Mouse (Mus musculus) gastrocnemius, adult 8-10 months (tissue): ENCODE measurements around the gene Neurl1a. TPM values are rescaled to one million over a fixed set of nuclear protein-coding genes. Genes with fewer than 3 reads are reported as not detected.
A peak's percentile ranks its signal among the peaks of the same experiment; 100 is the strongest.

Experiments used
- DNase-seq, 2 experiments: peaks; one replicate each; pipeline ENCODE4 v3.0.0; 2022; ENCODE audit warnings: low spot score in 2 of 2
- microRNA-seq: library from miRNA; unstranded; fragments of <30 nt; microRNA quantifications from one replicate; pipeline ENCODE4 v1.2.0, GENCODE M21; 2022
- total RNA-seq, 4 experiments: library from RNA; stranded (reverse); gene quantifications; 2 replicates each; pipeline ENCODE4 v1.2.4; 2022

Neurl1a gene
- total RNA-seq, 4 experiments from 2014 or later: 127 to 155 (median 146) TPM

DNA sequence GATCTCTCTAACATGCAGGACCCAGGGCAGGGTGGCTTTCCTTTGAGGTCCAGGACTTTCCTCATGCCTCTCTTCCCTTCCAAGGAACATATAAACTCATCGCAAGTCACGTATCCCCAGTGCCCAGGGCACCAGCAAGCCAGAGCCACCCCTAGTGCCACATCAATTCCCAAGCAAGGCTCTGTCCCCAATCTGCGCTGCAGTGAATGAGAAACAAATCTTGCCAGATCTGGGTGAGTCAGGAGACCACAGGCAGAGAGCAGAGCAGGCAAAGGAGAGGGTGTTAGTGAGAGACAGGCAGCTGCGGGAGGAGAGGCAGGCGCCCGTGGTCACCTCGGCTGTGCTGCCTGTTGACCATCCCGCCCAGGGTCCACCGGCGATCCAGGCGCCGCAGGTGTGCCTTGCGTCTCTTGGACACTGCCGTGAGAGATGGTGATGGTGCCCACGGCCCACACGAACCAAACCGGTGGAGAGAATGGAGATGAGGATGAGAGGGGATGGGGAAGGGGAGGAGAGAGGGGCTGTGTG, 104.1 kb downstream of the Neurl1a start:
- no peak for DNase-seq

DNA sequence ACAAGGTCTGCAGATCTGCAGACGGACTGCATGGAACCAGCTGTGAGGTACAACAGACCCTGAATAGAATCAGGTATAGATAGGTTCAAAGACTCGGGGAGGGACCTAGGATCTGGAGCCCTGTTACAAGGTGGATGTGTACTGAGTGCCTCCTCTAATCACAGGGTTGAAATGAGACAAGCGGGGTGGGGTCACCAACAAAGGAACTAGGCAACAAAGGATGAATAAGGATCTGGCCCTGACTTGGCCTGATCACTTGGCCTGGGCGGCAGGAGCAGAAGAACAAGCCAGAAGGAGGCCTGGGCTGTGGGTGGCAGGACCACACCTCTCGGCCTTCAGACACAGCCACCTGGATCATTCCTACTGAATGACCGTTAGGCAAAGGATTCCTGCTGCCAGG, 107.0 kb downstream of the Neurl1a start:
- DNase-seq: no peak

GRCm38 (mm10) chr19:47286886-47287450, 108.3 kb downstream of the Neurl1a start:
- no peak for DNase-seq

GRCm38 (mm10) chr19:47291307-47292080, 112.9 kb downstream of the Neurl1a start:
- DNase-seq: no peak

GRCm38 (mm10) chr19:47292451-47292951, 113.9 kb downstream of the Neurl1a start:
- no peak for DNase-seq

DNA sequence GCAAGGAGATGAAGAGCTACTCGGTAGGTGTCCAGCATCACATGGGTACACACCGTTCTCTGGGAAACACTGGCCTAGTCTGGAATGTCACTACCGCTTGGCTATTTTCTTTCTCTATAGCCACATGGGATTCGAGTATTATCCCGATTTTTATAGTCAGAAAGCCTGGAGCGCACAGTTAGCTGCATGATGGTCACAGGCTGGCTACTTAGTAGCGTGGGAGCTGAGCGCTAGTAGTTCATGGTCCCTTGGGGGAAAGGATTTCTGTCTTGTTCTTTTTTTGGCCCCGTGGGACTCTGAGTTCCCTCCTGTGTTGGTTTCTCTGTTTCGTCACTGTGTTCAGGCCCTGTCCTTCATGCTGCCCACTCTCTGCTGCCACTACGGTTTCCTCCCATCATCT, 119.5 kb downstream of the Neurl1a start:
- no peak for DNase-seq

GRCm38 (mm10) chr19:47301303-47302190, 122.9 kb downstream of the Neurl1a start:
- DNase-seq: no peak

DNA sequence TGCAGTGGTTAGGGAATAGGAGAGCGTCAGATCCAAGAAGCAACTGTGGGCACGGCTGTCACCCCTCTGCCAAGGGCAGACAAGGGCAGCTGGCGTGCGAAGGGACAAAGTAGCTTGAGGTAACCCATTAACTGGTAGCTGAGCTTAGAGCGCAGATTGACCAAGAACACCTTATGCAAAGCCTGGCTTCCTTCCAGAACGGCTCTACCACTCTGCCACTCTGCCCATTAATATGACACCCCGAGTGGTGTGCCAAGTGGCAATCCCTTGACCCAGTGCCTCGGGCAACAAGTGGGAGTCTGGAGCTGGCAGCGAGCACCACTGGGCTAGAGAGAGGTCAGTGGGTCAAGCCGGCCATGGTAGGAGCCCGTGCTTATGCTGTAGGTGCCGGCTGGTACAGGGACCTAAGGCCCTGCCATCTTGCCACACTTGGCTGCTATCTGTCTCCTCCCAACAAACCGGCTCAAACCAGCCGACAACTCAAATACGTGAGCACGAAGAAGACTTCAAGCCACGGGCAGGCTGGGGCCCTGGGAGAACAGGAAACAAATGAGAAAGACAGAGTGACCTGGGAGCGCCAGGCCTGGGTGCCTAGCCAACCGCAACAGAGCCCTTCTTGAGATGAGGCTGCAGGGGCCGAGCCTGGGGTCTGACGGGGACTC, 123.7 kb downstream of the Neurl1a start:
- peak; percentile 63 to 80 for DNase-seq

DNA sequence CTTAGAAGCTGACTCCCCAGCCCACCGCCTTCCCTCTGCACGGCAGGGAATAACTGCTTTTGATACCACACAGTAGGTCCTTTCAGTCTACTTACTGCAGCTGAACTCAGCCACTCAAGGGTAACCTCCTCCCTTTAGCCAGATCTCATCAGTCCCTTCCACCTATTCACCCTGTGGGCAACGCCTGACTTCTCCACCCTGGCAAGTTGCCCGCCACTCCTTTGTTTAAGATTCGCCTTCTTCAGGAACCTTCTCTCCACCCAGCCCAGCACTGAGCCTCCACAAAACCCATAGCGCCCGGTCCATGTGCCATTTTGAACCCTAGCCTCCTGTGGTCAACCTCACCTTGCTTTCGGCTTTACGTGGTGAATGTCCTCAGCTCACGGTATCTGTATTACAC, 124.5 kb downstream of the Neurl1a start:
- no peak for DNase-seq

GRCm38 (mm10) chr19:47304170-47304745, 125.6 kb downstream of the Neurl1a start:
- no peak for DNase-seq

DNA sequence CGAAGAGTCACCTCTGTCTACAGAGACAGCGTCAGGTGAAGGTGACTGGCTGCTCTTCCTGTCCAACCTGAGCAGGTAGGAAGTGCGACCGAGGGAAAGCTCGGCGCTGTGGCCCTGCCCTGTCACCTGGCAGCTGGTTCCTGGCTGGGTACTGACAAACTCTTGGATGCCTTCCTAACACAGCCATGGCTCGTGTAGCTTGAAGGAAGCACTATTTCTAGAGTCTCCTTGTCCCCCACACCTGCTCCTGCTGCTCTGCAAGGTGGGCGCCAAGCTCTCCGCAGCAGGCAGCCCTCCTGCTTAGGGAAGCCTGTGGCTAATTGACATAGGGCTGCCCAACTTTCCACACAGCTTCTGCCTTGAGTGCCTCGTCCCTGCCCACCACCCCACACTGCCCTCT, 126.8 kb downstream of the Neurl1a start:
- no peak for DNase-seq

DNA sequence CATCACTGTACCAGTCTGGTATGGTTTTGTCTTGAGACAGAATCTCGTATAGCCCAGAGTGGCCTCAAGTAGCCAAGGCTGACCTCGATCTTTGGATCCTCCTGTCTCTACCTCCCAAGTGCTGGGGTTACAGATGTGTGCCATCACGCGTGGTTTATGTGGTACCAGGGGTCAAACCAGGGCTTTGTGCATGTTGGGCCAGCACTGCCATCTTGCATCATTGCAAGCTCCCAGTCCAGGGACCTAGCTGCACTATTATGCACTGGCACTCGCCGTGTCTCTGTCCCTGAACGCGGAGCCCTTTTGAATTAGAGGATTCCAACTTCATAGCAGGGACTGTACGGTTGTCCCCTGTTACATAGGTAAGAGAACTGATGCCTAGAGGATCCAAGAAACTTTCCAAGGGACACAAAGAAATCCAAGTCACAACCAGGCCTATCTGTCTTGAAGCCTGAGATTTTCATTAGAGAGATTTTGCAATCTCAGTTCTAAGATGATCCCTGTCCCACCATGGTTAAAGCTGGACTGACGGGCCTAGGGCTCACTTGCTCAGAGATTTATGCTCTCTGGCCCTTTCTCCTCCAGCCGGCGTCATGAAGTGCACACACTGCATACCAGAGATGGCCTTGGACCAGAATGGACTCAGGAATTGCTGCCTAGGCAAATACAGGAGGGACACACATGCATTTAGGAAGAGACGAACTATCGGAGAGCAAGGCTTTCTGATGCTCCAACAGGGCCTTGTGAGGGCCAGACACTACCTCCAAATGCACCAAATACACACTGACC, 127.7 kb downstream of the Neurl1a start:
- DNase-seq: no peak

- no peak for DNase-seq
These were observed 128.3 kb downstream of the Neurl1a start for GRCm38 (mm10) chr19:47306917-47307315.

Small RNA genes lying within 50 kb of the gene (microRNA-seq; reads per million reads assigned to microRNA genes)
- gene Mir6995: not detected

Other genes with a start within 250 kb of the Neurl1a start
- gene Ina, start 164.1 kb upstream of the Neurl1a start, total RNA-seq: not detected
- gene Nt5c2, start 163.7 kb upstream of the Neurl1a start, total RNA-seq: 10 to 100 TPM in 1 of 4 experiments, 1 to 10 TPM in 3; 5.8 to 10.2 (median 8.1) TPM
- 1 to 10 TPM; 3.6 to 6.3 (median 5.0) TPM for gene Pcgf6, start 127.9 kb upstream of the Neurl1a start, total RNA-seq
- gene Taf5, start 111.1 kb upstream of the Neurl1a start, total RNA-seq: 1 to 10 TPM; 1.6 to 2.5 (median 2.3) TPM
- 1,000 to 10,000 TPM; 1,130 to 1,241 (median 1,184) TPM for gene Usmg5, start 88.2 kb upstream of the Neurl1a start, total RNA-seq
- gene Pdcd11, start 88.1 kb upstream of the Neurl1a start, total RNA-seq: 1 to 10 TPM; 7.6 to 8.7 (median 8.5) TPM
- gene Calhm2, start 40.5 kb upstream of the Neurl1a start, total RNA-seq: 1 to 10 TPM in 3 of 4 experiments, under 1 TPM in 1; 0.70 to 1.3 (median 1.1) TPM
- not detected for gene Calhm1, start 34.6 kb upstream of the Neurl1a start, total RNA-seq
- gene Calhm3, start 21.1 kb upstream of the Neurl1a start, total RNA-seq: not detected